Mouse (Mus musculus) urinary bladder, postnatal 25 days (tissue): ENCODE results near the gene Ttc13.

Source experiments
- DNase-seq: peaks from one replicate; pipeline ENCODE4 v3.0.0; 2022; ENCODE audit warnings: low spot score

Ttc13 gene

GRCm38 (mm10) chr8:124703526-124703925 lies 18.3 kb downstream of the Ttc13 start:
- DNase-seq: no peak

DNA sequence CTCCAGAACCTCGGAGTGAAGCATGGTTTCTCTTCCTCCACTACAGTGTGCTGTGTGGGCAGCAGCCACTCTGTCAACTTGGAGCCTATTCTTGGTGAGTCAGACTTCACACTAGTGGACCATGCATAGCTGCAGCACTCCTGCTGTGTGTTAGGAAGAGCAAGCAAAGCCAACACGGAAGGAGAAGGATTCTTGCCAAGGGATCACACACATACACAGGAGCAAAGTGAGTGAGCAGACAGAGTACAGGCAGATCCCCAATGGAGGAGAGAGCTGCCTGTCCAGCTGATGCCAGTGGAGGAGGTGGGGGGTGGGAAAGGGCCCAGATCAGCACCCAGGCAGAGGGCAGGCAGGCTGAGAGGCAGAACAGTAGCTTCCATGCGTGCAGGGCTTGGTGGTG lies 19.6 kb downstream of the Ttc13 start:
- no peak for DNase-seq

DNA sequence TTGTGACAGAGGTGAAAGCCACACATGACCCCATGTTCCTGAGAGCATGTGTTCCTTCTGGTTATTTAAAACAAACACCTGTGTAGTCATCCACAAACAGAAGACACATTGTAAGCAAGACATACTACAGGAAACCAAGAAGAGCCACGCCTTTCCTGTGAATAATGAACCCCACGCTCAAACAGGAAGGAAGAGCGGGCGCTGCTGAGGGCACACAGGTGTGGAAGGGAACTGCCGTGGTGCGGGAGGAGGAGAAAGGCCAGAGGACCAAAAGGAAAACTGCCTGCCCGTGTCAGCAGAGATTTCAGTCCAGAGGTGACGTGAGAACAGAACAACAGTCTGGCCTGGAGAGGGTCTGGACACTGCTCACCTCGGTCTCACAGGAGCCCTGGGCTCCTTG lies 20.8 kb downstream of the Ttc13 start:
- DNase-seq: no peak

GRCm38 (mm10) chr8:124700271-124700670 lies 21.5 kb downstream of the Ttc13 start:
- DNase-seq: no peak

DNA sequence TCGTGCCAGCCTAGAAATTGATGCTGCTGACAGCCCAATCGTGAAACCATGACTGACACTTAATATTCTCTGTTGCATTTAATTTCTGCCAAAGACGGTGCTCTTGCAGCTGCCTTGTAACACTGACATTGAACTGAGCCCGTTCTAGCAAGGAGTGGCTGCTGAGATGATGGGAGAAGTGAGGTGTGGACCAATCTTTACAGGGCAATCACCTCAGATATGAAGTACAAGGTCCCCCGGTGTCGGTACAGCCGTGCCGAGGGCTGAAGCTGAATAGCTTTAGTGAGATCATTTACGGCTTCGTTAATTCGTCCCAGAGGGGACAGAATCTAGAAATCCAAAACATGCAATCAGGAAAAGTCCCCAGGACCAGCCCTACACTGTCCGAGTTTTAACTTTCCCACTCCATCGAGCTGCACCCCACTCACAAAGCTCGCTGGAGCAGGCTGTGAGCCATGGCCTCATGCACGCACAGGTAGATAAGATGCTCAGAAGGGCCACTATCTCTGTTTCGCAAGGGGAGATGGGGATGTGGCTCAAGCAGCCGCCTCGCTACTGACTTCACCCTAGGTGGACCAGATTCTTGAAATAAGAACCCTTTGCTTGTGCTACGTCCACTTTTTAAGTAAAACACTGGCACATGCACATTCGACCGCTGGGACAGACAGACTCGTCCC lies 26.2 kb downstream of the Ttc13 start:
- DNase-seq: no peak

DNA sequence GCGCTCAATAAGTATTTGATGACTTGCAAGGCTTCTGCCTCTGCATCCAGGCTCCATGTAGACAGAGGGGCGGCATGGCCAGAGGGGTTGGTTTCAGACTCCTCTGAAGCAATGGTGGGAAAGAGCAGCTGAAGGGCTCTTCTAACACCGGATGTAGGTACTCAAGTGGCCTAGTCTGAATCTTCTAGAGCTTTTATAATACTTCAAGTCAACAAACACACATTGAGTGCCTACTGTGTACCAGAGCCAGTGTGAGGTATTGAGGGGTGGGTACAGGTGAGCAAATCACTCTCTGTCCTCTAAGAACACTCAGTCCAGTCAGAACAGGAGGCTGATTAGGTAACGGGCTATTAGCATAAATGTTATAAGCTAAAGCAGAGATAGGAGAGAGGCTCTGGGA lies 30.1 kb downstream of the Ttc13 start:
- no peak for DNase-seq

GRCm38 (mm10) chr8:124688899-124689298 lies 32.9 kb downstream of the Ttc13 start:
- DNase-seq: no peak

- no peak for DNase-seq
Measured at GRCm38 (mm10) chr8:124682218-124682617, 39.6 kb downstream of the Ttc13 start.

DNA sequence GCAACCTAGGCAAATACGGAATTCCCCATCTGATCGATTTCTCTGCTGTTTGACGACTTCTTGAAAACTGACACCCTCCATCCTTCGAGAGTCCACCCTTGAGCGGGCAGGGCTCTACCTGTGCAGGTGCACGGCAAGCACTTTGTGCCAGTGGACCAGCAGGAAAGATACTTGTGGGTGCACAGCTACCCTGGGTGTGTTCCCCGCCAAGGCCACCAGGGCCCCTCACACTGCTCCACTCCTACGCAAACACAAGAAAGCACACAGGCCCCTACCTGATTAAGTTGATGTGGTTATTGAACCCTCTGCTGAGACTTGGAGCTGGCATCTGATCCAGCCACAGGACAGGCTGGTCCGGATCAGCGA lies 40.0 kb downstream of the Ttc13 start:
- DNase-seq: no peak

DNA sequence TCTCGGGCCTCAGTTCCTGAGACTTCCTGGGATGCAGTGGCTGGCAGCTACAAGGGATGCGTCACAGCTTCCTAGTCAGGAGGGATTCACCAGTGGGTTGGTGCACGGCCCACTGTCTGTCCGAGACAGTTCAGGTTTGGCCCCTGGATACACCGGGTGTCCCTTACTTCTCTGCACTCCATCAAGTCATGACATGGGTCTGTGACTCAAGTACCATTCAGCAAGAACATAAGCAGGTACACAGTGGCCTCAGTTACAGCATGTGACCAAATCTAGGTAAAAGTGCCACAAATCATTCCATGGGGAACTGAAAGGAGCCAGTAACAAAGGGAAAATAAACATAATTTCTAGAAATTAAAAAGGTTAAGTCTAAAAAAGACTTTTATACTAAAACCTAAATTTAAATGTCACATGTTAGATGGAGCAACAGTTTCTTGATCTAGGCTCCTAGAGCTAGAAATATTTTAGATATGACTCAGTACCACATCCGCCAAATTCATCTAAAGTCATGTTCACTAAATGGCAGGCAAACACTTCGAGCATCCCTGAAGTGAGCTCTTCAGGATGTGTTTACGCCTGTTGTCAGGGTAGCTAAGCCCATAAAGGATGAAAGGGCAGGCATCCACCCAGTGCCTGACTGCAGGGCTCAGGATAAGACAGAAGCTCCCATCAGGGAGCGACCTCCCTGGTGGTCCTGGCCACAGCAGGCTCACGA lies 40.5 kb downstream of the Ttc13 start:
- no peak for DNase-seq

DNA sequence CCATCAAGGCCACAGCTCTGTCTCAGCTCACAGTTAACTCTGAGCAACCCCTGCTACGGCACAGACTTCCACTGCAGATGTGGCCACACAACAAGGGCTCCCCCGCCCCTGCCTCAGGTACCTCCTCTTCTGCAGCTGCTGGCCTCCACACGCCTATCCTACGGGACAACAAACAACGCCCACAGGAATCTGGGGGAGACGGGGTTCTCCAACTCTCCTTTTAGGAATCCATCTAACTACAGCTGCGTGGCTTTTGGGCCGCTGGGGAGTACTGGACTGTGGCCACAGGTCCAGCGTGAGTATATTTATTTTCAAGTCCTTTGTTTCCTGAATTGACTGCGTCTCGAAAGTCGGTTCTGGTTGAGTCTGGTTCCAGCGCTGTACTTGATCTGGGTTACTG lies 43.5 kb downstream of the Ttc13 start:
- no peak for DNase-seq

GRCm38 (mm10) chr8:124677486-124677885 lies 44.3 kb downstream of the Ttc13 start:
- DNase-seq: peak; percentile 72

DNA sequence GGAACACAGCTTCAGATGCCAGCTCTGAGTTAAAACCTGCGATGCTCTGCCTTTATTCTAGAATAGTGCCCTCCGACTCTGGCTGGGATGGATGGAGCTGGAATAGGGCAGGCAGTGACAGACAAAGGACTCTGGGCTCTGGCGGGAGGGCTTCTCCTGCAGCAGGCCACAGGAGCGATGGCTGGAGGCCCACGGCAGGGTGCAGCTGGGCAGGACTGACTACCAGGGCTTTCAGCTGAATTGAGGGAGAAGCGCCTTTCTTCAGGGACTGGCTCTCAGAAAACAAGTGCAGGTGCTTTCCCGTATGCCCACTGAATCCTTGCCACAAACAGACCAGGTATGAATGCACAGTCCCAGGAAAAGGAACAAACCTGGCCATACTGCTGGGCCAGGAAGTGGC lies 44.7 kb downstream of the Ttc13 start:
- no peak for DNase-seq

DNA sequence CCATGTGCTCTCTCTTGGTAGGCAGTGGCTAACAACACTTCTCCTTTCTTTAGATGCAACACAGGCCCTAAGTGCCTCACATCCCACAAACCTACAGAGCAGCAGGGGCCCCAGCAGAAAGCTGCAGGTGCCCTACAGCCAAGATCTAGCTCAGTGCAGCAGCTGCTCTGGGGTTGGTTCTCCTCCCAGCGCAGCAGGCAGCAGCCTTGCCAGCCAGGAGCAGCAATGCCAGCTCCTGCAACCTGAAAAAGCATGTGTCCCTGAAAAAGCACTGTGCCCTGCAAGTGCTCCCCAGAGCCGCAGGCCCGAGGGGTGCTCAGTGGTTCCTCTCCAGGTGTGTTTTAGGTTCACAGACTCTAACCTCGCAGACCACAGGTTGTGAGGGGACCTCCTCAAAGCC lies 45.1 kb downstream of the Ttc13 start:
- no peak for DNase-seq

- DNase-seq: no peak
Measured at GRCm38 (mm10) chr8:124672345-124672744, 49.4 kb downstream of the Ttc13 start.

DNA sequence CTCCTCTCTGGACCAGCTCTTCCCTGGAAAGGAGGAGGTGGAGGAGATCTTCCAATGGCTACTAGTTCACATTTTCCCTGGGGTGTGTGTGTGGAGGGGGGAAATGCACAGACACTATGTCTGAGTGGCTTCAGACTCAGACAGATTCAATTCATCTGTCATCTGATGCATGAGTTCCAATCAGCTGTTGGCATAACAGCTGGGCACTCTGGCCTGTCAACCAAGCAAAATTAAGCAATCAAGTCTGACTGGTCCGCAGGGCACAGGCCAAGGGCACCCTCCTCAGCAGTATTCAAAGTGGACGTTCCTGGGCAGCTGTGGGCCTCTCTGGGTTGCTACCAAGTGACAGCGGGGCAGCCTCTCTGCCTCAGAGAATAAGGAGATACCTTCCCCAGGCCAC lies 53.0 kb downstream of the Ttc13 start:
- DNase-seq: no peak

- no peak for DNase-seq
Measured at GRCm38 (mm10) chr8:124664414-124664813, 57.4 kb downstream of the Ttc13 start.

DNA sequence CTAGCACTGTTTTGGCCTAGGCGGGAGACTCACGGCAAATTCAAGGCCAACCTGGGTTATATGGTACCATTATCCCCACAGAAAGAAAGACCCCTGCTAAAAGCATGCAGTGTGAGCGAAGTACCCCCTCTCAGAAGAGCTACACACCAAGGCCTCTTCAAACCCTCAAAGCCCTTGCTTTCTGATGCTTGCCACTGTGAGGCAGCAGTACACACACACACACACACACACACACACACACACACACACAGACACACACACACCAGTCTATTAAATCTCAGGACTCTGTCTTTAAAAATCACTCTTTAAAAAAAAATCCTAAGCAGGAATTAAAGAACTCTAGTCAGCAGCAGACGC lies 57.9 kb downstream of the Ttc13 start:
- DNase-seq: no peak

- DNase-seq: peak; percentile 83
Measured at GRCm38 (mm10) chr8:124663112-124663873, 58.5 kb downstream of the Ttc13 start, which contains the start of gene 2310022B05Rik. Gene 2310022B05Rik, minus strand, starts transcription at chr8:124663369.

DNA sequence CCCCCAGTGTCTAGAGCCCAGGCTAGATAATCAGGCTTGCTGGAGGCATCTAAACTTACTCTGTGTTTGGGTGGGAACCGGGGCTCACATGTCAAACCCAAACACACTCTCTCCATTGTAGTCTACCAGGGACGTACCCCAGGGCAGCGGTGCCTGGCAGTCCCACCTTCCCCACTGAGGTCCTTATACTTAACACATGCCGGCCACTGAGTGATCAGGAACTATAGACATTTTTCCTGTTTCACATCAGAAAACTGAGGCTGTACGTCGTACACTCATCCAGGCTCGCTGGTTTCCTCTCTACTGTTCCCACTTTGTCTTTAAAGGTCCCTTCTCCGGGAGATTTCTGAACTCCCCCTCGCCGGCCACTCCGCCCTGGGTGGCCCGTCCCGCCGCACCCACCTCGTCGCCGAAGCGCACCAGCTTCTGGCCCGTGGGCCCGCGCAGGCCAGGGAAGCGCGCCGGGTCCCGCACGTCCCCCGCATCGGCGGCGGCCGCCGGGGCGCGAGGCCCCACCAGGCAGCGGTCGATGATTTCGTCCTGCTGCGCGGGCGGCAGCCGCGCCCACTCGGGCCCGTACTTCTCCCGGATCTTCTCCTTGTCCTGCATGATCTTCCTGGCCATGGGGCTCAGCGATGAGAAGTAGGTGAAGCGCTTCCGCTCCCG lies 59.2 kb downstream of the Ttc13 start:
- DNase-seq: no peak

- no peak for DNase-seq
Measured at GRCm38 (mm10) chr8:124661781-124662180, 60.0 kb downstream of the Ttc13 start.

DNA sequence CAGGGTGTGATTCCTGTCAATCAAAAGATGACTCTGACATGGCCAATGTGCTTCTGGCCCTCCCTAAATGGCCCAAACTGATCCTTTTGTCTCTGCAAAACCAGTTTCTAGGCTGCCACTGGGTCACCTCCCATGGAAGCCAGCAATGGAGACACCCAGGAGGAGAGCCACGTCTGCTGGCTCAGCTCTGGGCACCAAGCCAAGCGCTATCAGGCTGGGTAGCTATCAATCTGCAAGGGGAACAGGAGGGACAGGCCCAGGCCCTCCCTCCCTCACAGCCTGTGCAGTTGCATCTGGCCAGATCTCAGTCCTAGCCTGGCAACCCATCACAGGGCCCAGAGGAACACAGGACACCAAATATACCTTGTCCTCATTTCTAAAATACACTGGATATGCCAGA lies 63.4 kb downstream of the Ttc13 start:
- peak; percentile 69 for DNase-seq

GRCm38 (mm10) chr8:124657961-124658360 lies 63.8 kb downstream of the Ttc13 start:
- DNase-seq: no peak
